Mouse (Mus musculus): Measurements from ENCODE around the gene Kcne4.

The Kcne4 gene
- long read RNA-seq, experiment 1: 0 reads
- long read RNA-seq, experiment 2, partial matches to known transcripts: 2 of 2 reads
- long read RNA-seq, experiment 2, other reads (novel, unspliced or antisense): 0 of 2 reads

- intact Hi-C loops (cut with DNase I): no loop called here
These were observed at the start of gene Kcne4 for GRCm38 (mm10) chr1:78816639-78817038. Gene Kcne4, plus strand, starts transcription at chr1:78816758.

GRCm38 (mm10) chr1:78781899-78782298 lies 34.7 kb upstream of the Kcne4 start:
- intact Hi-C loops (cut with DNase I): no loop called here

- intact Hi-C loops (cut with DNase I): loop anchor here (2.0 kb wide), 1 partner anchor 26 kb away; no protein-coding TSS in a partner anchor
These were observed 31.6 kb upstream of the Kcne4 start for GRCm38 (mm10) chr1:78784936-78785335.

GRCm38 (mm10) chr1:78789744-78790143 lies 26.8 kb upstream of the Kcne4 start:
- intact Hi-C loops (cut with DNase I): no loop called here

- intact Hi-C loops (cut with DNase I): no loop called here
These were observed 9.1 kb upstream of the Kcne4 start for GRCm38 (mm10) chr1:78807428-78807827.

GRCm38 (mm10) chr1:78809819-78810218 lies 6.7 kb upstream of the Kcne4 start:
- intact Hi-C loops (cut with DNase I): loop anchor here (2.0 kb wide), 1 partner anchor 25 kb away; no protein-coding TSS in a partner anchor

- intact Hi-C loops (cut with DNase I): loop anchor here (2.0 kb wide), 1 partner anchor 26 kb away; no protein-coding TSS in a partner anchor
These were observed 5.7 kb upstream of the Kcne4 start for GRCm38 (mm10) chr1:78810904-78811303.

GRCm38 (mm10) chr1:78811975-78812490 lies 4.5 kb upstream of the Kcne4 start:
- intact Hi-C loops (cut with DNase I): loop anchor here (2.0 kb wide), 1 partner anchor 27 kb away; no protein-coding TSS in a partner anchor

GRCm38 (mm10) chr1:78817756-78818155 lies 1.2 kb downstream of the Kcne4 start:
- intact Hi-C loops (cut with DNase I): no loop called here

GRCm38 (mm10) chr1:78818630-78819526 lies 2.3 kb downstream of the Kcne4 start:
- intact Hi-C loops (cut with DNase I): no loop called here

- intact Hi-C loops (cut with DNase I): no loop called here
These were observed 3.0 kb downstream of the Kcne4 start for GRCm38 (mm10) chr1:78819592-78819991.

GRCm38 (mm10) chr1:78820176-78820575 lies 3.6 kb downstream of the Kcne4 start:
- intact Hi-C loops (cut with DNase I): no loop called here

GRCm38 (mm10) chr1:78821111-78821510 lies 4.6 kb downstream of the Kcne4 start:
- intact Hi-C loops (cut with DNase I): no loop called here

- intact Hi-C loops (cut with DNase I): no loop called here
These were observed 5.3 kb downstream of the Kcne4 start for GRCm38 (mm10) chr1:78821733-78822430.

GRCm38 (mm10) chr1:78825246-78825645 lies 8.7 kb downstream of the Kcne4 start:
- intact Hi-C loops (cut with DNase I): no loop called here

- intact Hi-C loops (cut with DNase I): no loop called here
These were observed 21.9 kb downstream of the Kcne4 start for GRCm38 (mm10) chr1:78838468-78838867.

GRCm38 (mm10) chr1:78840769-78841168 lies 24.2 kb downstream of the Kcne4 start:
- intact Hi-C loops (cut with DNase I): no loop called here

- intact Hi-C loops (cut with DNase I): loop anchor here (2.0 kb wide), 1 partner anchor 121 kb away; no protein-coding TSS in a partner anchor
These were observed 29.1 kb downstream of the Kcne4 start for GRCm38 (mm10) chr1:78845661-78846060.

GRCm38 (mm10) chr1:78846471-78846870 lies 29.9 kb downstream of the Kcne4 start:
- intact Hi-C loops (cut with DNase I): no loop called here

- intact Hi-C loops (cut with DNase I): no loop called here
These were observed 36.0 kb downstream of the Kcne4 start for GRCm38 (mm10) chr1:78852408-78853093.

- intact Hi-C loops (cut with DNase I): no loop called here
These were observed 36.5 kb downstream of the Kcne4 start for GRCm38 (mm10) chr1:78853094-78853445.

All from adrenal gland (tissue).